Mouse (Mus musculus) monocyte, adult 5-6 weeks (primary cell): ENCODE measurements around the gene Cd72. TPM values are rescaled to one million over a fixed set of nuclear protein-coding genes. Genes with fewer than 3 reads are reported as not detected.

Experiments
- ATAC-seq: fragments of 153-309, 156-312 bp; replicated peaks from 2 replicates; pipeline ENCODE4 v1.8.0; 2017; ENCODE audit warnings: mild to moderate bottlenecking; ENCODE audit not compliant: low TSS enrichment, insufficient number of reproducible peaks, severe bottlenecking, poor library complexity, low FRiP score
- total RNA-seq: library from RNA; stranded (forward); fragments of 200-1000, 200-491, 200-594 nt; gene quantifications from 3 replicates; pipeline ENCODE4 v1.2.3, GENCODE M21; 2017

Gene Cd72
- total RNA-seq, 1 experiment from 2014 or later: 108 TPM

DNA sequence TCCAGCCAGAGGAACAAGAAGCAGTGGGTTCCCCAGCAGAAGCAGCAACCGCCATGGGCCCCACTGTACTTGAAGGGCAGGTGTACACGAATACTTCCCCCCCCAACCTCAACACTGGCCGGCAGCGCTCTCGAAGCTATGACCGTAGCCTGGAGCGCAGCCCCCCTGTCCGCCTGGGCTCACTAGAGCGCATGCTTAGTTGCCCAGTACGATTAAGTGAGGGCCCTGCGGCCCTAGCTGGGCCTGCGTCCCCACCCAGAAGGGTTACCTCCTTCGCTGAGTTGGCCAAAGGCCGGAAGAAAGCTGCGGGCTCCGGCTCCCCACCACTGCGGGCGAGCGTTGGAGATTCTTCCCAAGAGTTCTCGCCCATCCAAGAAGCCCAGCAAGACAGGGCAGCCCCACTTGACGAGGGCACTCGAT, 38.3 kb downstream of the Cd72 start:
- no peak for ATAC-seq

- ATAC-seq: no peak
These were observed 39.0 kb downstream of the Cd72 start for GRCm38 (mm10) chr4:43415221-43416070.

DNA sequence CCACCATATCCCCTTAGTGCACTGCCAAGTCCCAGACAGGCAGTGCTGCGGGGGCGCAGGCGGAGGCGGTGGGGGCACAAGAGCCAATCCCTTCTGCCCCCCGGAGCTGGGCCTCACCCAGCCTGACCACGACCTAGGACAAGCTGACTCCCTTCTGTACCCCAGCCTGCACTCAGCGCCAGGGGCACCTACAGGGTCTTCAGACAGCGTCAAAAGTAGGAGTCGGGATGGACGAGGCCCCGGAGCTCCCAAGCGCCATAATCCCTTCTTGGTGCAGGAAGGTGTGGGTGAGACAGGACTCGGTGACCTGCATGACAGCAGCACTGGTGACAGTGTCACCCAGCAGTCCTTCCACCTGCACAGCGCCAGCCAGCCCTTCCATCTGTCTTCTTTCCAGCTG, 39.7 kb downstream of the Cd72 start:
- no peak for ATAC-seq

DNA sequence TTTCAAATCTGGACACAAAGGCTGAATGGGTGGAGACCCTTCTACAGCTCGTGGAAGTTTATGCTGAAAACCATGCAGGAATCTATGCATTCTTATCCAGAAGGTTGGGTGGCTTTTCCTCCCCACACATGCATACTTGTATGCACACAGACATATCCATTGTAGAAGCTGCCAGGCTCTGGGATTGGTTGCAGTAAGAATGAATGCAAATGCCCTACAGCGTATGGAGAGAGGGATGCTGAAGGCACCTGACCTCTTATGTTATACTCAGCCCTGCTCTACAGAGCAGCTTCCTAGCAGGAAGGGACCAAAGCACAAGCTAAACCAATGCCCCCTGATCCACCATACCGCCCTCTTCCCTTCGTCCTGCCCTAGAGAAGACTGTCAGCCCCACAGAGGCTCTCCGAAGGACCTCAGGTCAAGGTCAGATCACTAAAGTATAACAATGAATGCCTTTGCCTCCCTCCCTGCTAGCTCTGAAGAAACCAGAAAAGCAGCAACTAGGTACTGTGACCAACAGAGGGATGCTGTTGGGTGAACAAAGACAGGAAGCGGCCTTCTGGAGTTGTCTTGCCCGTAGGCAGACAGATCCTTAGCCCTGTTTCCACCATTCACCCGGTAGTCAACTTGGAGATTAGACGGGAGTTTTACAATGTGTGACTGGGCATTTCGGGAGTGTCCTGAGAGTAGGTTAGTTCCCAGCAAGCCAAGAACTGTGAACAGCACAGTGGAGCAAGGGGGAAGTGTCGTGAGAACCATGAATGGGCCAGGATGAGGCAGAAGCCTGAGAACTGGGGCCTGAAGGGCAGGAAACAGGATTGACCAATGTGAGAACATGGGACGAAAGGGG, 47.1 kb downstream of the Cd72 start:
- no peak for ATAC-seq

DNA sequence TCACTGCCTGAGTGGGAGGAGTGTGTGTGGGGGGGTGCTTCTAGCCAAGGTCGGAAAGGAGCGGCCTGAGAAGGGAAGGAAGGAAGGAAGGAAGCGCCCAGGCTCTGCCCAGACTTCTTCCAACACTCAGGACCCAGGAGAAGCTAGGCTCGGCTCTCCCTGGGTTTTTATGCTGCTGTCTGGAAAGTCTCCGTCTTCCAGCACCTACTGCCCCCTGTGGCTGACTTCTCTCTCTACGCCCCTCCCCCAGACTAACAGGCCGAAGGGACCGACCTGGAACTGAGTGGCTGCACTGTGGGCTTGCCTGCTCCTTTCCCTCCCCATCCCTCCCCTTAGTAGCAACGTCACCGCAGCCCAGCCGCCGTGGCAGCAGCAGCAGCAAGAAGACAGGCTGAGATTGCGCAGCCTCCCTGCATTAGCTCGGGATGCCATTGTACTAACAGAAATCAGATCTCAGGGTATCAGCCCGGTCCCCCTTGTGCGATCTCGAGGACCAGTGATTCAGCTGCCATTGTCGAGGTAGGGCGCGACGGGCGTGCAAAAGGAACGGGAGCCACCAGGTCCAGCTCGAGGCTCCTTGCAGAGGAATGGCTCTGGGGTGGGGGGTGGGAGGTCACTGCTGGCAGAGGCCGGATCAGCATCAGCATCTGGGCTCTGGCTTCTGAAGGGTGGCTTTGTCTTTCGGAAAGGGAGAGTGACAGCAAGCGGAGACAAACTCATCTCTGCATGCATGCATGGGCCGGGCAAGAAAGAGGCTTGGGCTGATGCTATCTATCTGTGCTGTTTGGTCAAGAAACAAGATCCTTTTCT, 48.1 kb downstream of the Cd72 start:
- ATAC-seq: no peak

- no peak for ATAC-seq
These were observed 49.7 kb downstream of the Cd72 start for GRCm38 (mm10) chr4:43404697-43405096.

- 0 out of 2 replicates have a peak, but pooled peaks have one; percentile 37 for ATAC-seq
These were observed 52.2 kb downstream of the Cd72 start for GRCm38 (mm10) chr4:43402212-43402611.

DNA sequence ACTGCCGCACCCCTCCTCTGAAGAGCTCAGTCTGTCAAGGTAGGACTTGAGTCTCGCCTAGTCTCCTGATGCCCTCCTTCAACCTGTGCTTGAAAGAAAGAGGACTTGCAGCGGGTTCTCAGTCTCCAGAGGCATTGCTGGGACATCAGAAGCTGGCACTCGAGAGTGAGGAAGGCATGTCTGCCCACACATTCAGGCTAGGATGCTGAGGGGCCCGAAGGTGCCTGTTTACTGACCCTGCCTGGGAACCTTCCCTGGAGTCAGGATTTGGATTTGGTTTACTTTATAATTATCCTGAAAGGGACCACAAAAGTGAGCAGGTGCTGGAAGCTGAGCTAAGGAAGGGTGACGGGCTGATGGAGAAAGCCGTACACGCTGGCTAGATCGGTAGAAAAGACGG, 52.9 kb downstream of the Cd72 start:
- ATAC-seq: no peak

DNA sequence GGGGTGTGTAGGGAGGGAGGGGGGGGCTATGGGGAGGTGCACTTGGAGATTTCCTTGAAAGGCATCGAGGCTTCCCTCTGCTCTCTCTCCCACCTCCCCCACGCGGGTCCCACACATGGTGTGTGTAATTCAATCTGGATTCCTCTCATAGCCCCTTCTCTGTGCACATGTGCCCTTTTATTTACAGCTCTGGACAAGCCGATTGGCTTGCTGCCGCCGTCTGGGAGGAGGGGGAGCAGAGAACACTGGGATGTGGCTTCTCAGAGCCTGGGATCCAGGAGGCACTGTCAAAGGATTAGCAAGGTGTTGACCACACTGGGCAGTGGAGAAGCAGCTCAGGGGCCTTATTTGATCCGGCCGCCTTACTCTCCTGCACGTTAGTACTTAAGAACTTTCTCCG, 53.5 kb downstream of the Cd72 start:
- no peak for ATAC-seq

DNA sequence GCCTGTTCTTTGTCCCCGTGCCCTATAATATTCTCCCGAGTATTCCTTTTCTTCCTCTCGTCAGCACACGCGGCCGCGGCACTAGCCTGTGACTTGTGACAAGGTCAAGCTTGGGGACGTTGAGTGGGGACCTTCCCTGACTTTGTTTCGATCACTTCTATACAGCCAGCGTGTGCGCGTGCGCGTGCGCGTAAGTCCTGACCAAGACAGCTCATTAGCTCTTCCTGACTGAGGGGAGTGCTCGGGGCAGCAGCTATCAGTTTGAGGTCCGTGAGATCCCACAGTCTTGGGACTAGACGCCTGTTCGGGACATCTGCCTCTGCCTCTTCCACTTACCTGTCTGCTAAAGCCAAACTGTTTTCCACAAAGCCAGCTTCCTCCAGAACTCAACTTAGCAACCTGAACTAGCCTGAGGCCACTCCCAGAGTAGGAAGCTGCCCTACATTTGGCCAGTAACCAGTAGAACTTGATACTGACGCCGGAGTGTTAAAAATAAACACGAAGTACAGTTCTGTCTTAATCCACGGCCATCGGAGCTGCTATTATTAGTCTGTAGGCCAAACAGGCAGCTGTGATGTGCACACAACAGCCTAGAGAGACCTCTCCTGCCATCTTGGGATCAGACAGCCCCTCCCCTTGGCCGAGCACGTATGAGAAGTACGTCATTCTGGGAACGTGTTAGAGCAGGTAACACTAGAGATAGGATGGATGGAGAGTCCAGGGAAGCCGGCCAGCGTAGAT, 54.9 kb downstream of the Cd72 start:
- no peak for ATAC-seq

GRCm38 (mm10) chr4:43398829-43399331, 55.5 kb downstream of the Cd72 start:
- ATAC-seq: no peak

DNA sequence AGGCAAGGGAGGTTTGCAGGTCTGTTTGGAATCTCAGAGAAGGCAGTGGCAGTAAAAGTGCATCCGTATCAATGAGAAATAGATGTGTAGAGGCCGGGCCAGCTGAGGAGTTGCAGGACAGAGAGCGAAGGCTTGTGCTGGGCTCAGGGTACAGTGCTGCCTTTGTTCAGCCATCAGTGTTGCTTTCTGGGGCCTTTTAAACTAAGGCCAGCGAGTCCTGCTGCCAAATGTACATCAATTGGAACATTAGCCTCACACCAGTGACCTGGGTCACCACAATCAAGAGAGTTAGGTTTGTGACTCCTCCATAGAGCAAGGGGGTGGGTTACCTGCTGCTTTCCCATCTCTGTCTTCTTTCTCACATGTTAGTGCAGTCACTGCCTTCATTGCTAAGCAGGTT, 56.4 kb downstream of the Cd72 start:
- ATAC-seq: no peak

Other genes starting within 250 kb of the Cd72 start
- 0.19 to 0.95 TPM (median 0.53 TPM) in 3 replicates for gene Atp8b5, start 187.5 kb downstream of the Cd72 start, total RNA-seq
- gene Rusc2, start 72.6 kb downstream of the Cd72 start, total RNA-seq: 0.43 to 7.6 TPM in 2 of 3 replicates, not detected in the other
- gene Fam166b, start 25.5 kb downstream of the Cd72 start, total RNA-seq: 1.1 to 2.8 TPM in 2 of 3 replicates, not detected in the other
- gene Tesk1, start 12.7 kb downstream of the Cd72 start, total RNA-seq: 12.8 to 21.7 TPM (median 12.9 TPM) in 3 replicates
- 0.49 to 5.0 TPM (median 0.64 TPM) in 3 replicates for gene Sit1, start 29.1 kb upstream of the Cd72 start, total RNA-seq
- 21.2 to 29.5 TPM (median 29.3 TPM) in 3 replicates for gene Ccdc107, start 38.3 kb upstream of the Cd72 start, total RNA-seq
- gene Arhgef39, start 45.1 kb upstream of the Cd72 start, total RNA-seq: 0.97 to 3.4 TPM (median 2.1 TPM) in 3 replicates
- gene Car9, start 52.3 kb upstream of the Cd72 start, total RNA-seq: 0.75 to 1.7 TPM (median 1.0 TPM) in 3 replicates
- gene Tpm2, start 69.1 kb upstream of the Cd72 start, total RNA-seq: 4.7 TPM in 1 of 3 replicates, not detected in the others
- 80.3 to 165 TPM (median 108 TPM) in 3 replicates for gene Creb3, start 107.7 kb upstream of the Cd72 start, total RNA-seq
- 816 to 935 TPM (median 878 TPM) in 3 replicates for gene Tln1, start 108.1 kb upstream of the Cd72 start, total RNA-seq
- 17.8 to 28.6 TPM (median 28.5 TPM) in 3 replicates for gene Rgp1, start 124.1 kb upstream of the Cd72 start, total RNA-seq
- gene Gba2, start 124.2 kb upstream of the Cd72 start, total RNA-seq: 9.3 to 22.3 TPM (median 9.7 TPM) in 3 replicates
- 0.48 TPM in 1 of 3 replicates, not detected in the others for gene Msmp, start 129.9 kb upstream of the Cd72 start, total RNA-seq
- gene Npr2, start 177.3 kb upstream of the Cd72 start, total RNA-seq: 0.19 to 0.38 TPM in 2 of 3 replicates, not detected in the other
- not detected in 3 replicates for gene Spag8, start 199.0 kb upstream of the Cd72 start, total RNA-seq
- gene Hint2, start 201.8 kb upstream of the Cd72 start, total RNA-seq: 21.5 to 26.1 TPM (median 25.9 TPM) in 3 replicates
- 0.19 to 0.32 TPM (median 0.19 TPM) in 3 replicates for gene Tmem8b, start 214.3 kb upstream of the Cd72 start, total RNA-seq
- gene Fam221b, start 214.5 kb upstream of the Cd72 start, total RNA-seq: 0.68 to 1.0 TPM (median 0.96 TPM) in 3 replicates
- 0.53 TPM in 1 of 3 replicates, not detected in the others for gene Olfr70, start 246.2 kb upstream of the Cd72 start, total RNA-seq